Mouse (Mus musculus): ENCODE data around the gene Ttc32.
"Not testable (repeated sequence)": the region's sequence is repeated elsewhere in the genome, so short reads cannot be mapped to it uniquely, and the experiment has no call there.

Ttc32 gene

DNA sequence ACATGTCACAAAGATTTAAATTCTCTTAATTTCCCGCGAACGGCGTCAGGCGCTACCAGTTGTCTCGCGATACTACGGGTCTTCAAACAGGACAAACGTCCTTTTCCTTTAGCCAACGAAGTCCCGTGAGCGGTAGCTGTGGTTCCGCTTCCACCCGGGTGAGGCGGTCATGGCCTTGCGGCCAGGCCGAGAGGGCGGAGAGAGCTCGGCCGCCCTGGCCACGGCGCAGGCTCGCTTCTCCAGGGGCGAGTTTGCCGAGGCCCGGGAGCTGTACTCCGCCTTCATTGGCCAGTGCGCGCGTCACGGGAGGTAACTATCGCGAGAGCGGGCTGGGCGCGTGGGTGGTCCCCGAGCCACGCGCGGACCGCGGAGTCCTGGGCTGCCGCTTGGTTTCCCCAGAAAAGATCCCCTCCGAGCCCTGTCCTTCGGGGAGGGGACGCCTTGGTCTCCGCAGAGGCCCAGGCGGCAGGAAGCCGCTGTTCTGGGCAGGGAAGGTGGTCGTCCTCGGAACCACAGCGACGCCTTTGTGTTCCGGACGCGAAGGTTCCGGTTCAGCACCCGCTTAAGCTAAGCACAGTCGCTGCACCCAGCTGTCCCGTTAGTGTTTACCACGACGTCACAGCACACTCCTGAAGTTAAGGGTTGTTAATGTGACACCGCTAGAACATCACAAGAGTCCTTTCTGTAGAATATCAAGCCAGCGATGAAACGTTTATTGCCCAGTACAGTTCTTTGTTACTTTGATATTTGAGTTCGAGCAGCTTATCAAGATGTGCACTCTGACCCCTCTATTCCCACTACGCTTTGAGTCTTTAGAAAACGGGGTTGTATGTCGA lies at the start of gene Ttc32:
Gene Ttc32 (plus strand): TSS at position 110 of the 836 bp plus-strand sequence.
- peak; percentile 95 for DNase-seq

DNA sequence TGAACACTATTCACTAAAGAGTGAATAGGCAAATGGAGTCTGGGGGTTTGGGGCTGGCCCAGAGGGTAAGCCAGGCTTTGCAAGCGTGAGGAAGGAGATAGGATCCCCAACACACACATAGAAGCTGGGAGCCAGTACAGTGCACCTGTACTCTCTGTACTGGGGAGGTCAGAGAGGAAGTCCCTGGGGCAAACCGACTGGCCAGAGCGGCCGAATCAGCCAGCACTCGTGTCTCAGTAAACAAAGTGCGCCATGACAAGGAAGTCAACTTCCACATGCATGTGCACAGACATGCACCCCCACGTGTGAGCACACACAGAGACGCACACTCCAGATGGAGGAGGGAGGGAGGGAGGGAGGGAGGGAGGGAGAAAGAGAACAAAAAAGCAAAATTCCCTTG lies 36.6 kb upstream of the Ttc32 start:
- DNase-seq = no peak

DNA sequence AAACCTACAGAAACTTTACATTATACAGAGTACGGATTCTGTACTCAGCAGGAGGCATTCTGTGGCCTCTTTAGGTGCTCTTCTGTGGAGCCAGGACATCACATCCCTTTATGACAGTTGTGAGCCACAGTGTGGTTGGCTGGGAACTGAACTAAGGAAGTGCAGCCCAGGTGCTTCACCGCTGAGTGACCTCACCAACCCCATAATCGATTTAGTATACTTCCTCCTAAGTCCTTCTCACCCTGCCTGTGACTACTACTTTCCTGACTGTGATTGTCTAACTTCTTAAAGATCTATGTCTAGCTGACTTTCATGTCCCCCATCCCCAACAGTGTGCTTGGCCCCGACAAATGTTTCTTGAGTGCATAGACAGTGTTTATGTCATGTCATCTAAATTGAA lies 31.5 kb upstream of the Ttc32 start:
- no peak for DNase-seq

- DNase-seq = peak; percentile 64
These were observed 27.7 kb upstream of the Ttc32 start for GRCm38 (mm10) chr12:9002038-9002648.

GRCm38 (mm10) chr12:9007146-9007545 lies 22.7 kb upstream of the Ttc32 start:
- no peak for DNase-seq

DNA sequence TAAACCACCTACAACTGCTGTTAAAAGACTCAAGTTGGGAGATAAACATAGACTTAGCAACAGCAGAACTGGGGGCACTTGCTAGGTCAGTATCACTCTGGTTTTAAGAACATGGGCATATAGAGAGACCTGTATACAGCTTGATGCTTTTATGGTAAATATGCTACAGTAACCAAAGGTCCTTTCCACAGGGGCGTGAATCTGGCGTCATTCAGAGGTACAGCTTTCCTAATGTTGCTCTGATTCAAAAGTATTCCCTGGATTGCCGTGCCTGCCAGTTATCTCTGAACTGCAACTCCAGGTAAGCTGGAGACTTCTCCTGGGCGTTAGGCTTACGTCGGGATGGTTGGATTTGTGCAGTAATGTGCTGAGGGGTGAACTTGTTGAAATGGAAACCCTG lies 22.0 kb upstream of the Ttc32 start:
- no peak for DNase-seq

- DNase-seq = no peak
These were observed 19.5 kb upstream of the Ttc32 start for GRCm38 (mm10) chr12:9010311-9010710.

DNA sequence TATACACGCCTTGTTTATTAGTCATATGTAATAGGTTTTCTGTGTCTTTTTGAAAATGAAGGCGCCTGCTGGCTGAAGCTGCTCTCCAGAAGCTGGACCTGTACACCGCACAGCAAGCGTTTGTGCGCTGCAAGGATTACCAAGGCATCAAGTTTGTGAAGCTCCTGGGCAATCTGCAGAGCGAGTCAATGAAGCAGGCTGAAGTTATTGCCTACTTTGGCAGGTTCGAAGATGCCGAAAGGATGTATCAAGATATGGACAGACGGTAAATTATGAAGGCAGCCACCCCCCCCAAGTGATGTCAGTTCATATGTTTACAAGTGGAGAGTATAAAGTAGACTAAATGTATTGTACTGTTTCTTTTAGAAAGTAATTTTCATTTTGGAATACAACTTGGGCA lies 13.4 kb upstream of the Ttc32 start:
- DNase-seq = no peak

DNA sequence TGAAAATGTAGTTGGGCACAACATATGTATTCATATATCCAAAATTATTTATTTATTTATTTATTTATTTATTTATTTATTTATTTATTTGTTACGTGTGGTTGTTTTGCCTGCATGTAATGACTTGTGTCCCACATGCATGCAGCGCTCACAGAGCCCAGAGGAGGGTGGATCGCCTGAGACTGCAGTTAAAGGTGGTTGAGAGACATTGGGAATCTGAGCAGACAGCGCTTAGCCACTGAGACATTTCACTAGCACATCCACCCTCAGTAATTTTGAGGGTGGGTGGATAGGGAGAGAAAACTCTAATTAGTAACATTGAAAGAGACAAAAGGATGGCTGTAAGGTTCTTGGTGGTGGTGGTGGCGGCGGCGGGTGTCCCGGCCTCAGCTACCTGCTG lies 9.4 kb upstream of the Ttc32 start:
- no peak for DNase-seq

DNA sequence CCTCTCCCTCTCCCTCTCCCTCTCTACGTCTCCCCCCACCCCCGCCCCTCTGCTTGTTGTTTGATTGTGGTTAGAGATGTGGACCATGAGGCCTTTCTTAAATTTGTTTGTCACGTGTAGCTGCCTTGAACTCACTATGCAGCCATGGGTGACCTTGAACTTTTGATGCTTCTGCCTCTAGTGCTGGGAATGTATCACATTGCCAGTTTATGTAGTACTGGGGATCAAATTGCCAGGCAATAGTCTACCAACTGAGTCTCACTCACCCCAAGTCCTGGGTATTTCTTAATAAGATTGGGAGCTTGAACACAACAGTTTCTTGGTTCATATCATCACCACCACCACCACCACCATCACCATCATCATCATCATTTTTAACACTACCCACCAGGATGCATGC lies 8.8 kb upstream of the Ttc32 start:
- no peak for DNase-seq

- no peak for DNase-seq
These were observed 6.8 kb upstream of the Ttc32 start for GRCm38 (mm10) chr12:9023031-9023430.

DNA sequence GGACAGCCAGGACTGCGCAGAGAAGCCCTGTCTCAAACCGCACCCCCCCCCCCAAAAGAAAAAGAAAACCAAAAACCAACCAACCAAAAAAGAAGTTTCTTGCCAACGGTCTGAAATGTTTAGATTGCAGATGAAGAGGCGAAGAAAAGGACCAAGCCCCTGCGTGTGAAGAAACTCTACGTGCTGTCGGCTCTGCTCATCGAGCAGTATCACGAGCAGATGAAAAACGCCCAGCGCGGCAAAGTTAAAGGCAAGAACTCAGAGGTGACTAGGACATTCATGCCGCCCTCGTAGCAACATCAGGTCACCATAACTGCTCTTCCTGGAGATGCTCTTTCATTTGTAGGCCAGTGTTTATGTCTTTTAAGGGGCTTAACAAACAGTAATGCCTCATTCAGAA lies 5.7 kb upstream of the Ttc32 start:
- no peak for DNase-seq

- no peak for DNase-seq
These were observed 5.1 kb upstream of the Ttc32 start for GRCm38 (mm10) chr12:9024736-9025135.

GRCm38 (mm10) chr12:9026843-9027242 lies 3.0 kb upstream of the Ttc32 start:
- DNase-seq = no peak

- DNase-seq = not testable (repeated sequence)
These were observed 981 bp upstream of the Ttc32 start for GRCm38 (mm10) chr12:9028816-9029215.

DNA sequence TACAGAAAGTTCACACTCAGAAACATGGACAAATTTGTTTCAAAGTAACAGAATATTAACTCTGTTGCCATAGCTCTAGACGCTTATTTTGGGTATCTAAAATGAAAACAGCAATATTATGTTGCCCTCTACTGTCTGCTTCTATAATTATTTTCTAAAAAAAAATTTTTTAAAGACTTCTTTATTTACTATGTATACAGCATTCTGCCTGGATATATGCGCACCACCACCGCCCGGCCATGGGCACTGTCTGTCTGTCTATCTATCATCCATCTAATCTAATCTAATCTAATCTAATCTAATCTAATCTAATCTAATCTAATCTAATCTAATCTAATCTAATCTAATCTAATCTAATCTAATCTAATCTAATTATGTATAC lies 300 bp upstream of the Ttc32 start:
- DNase-seq = no peak

DNA sequence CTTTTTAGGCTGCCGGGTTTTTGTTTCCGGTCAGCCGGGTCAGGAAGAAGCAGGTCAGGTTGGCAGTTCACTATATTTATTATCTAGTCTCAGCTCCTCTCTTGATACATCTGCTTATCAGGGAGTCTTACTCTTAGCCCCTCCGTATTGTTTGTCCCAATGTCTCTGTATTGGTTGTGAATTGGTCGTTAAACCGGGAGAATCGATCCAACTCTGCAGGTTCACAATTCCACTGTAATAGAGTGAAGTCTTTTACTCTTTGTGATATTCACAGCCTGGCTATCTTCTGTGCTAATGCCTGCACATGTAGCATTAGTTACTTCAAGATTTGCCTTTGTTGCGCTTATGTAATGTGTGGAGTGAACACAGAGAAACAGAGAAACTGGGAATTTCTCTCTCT lies 1.4 kb downstream of the Ttc32 start:
- no peak for DNase-seq

GRCm38 (mm10) chr12:9033140-9033539 lies 3.3 kb downstream of the Ttc32 start:
- no peak for DNase-seq

DNA sequence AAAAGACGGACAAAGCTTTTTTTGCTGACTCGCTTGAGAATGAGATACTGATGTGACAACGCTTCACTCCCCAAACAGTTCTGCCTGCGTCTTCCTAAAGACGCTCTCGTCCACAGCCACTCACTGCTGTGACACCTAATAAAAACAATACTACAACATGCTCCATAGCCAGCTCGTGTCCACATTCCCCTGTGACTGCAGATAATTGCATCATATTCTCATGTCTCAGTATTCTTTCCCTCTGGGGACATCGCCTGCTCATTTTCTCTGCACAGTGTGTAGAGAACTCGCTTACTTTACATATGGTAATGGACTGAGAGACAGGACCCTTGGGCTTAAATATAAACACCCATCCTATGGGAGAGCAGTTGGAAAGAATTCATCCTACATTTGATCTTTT lies 6.6 kb downstream of the Ttc32 start:
- DNase-seq = no peak

- DNase-seq = no peak
These were observed 10.4 kb downstream of the Ttc32 start for GRCm38 (mm10) chr12:9040177-9040576.

DNA sequence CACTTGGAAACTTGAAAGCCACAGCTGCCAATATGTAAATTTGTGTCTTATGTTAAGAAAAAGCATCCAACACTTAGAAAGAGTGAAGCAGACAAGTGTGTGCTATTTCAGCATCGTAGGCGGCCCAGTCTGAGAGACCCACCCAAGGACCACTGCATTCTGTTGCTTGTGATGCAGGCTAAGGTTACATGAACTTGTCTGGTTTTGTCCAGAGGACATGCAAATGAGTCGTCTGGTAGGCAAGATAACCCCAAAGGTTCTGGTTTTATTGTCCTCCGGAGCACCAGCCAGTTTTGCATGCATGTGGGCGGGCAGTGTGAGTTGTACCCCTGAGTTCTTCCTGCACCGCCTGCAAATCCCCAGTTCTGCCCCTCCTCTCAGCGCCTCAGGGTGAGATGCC lies 10.9 kb downstream of the Ttc32 start:
- DNase-seq = no peak

DNA sequence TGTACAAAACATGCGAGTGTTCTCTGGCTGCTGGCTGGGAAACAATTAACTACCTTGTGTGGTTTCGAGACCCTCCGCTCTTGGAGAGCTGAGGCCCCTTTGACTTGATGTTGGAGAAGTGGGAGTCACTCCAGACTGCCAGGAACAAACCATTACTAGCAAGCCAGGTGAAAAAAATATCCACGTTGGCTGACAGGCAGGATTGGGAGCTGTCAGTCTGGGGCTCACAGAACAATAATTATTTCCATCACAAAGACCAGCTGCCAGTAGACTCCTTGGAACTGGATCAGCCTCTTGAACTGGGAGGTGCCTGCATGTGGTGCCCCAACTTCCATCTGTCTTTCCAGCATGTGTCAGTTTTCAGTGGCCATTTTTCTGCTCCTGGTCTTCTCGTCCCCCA lies 12.5 kb downstream of the Ttc32 start:
- DNase-seq = no peak

DNA sequence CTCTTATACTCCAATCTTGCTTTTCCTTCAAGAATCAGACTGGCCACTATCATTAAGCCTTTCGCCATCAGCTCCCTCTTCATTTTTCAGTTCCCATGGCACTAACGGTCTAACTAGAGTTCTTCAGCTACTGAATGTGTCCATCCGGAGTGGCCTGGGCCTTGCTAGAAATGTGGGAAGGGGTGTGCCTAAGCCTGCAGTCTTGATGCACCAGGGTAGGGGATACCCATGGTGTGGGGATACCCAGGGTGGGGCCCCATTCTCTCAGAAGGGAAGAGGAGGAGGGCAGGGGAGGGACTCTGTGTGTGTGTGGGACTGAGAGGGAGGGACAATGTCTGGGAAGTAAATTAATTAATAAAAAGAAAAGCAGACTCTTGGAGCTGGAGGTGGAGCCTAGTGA lies 13.0 kb downstream of the Ttc32 start:
- no peak for DNase-seq

- no peak for DNase-seq
These were observed 14.9 kb downstream of the Ttc32 start for GRCm38 (mm10) chr12:9044666-9045065.

GRCm38 (mm10) chr12:9046674-9047073 lies 16.9 kb downstream of the Ttc32 start:
- no peak for DNase-seq
